Mouse (Mus musculus): ENCODE measurements around the gene Agr2. TPM values are rescaled to one million over a fixed set of nuclear protein-coding genes. Genes with fewer than 3 reads are reported as not detected.

Gene Agr2
- polyA plus RNA-seq, 1 experiment from 2014 or later: 0.53 TPM

- no peaks in the 10 kb centered on the region for H3K36me3 ChIP-seq
- H3K4me2 ChIP-seq: no peak overlapping the region
- H3K9ac ChIP-seq: no peak overlapping the region
- H3K27me3 ChIP-seq: no peaks in the 10 kb centered on the region
- H3K4me3 ChIP-seq: no peak overlapping the region
- ATAC-seq (ENCODE audit: low FRiP score, low read depth): no peak
- H3K4me1 ChIP-seq (replicated peaks): peaks cover 12% of the 10 kb centered on the region
- H3K27ac ChIP-seq (replicated peaks): no peak overlapping the region
- H3K9me3 ChIP-seq: no peaks in the 10 kb centered on the region
- WGBS: 80% methylated on average over 5 of the region's 5 CpGs
Observed at GRCm38 (mm10) chr12:36028968-36029645, 36.4 kb downstream of the Agr2 start.

DNA sequence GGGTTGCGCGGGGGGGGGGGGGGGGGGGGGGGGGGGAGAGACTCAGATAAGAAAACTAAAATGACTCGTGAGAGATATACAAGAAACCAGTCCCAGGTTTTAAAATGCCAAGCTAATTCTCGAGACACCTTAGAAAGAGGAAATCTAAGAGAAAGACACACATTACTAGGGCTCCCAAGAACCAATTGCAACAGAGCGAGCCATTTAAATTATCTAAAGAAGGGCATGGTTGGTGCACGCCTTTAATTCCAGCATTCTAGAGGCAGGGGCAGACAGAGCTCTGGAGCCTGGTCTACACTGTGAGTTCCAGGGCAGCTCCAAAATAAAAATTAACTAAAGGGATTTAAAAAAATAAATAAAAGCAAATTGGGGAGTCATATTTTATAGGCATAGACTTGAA is 37.0 kb downstream of the Agr2 start:
- Histone ChIP-seq H3K9me3 (no peaks in the 10 kb centered on the region), H3K4me2 (no peak overlapping the region), H3K4me1 (replicated peaks) (peaks cover 12% of the 10 kb centered on the region), H3K27me3 (no peaks in the 10 kb centered on the region), H3K4me3 (no peak overlapping the region), H3K9ac (no peak overlapping the region), H3K36me3 (no peaks in the 10 kb centered on the region), H3K27ac (replicated peaks) (no peak overlapping the region)
- 83% methylated on average over 4 of the region's 6 CpGs for WGBS
- no peak for ATAC-seq (ENCODE audit: low FRiP score, low read depth)

- peaks cover 12% of the 10 kb centered on the region for H3K4me1 ChIP-seq (replicated peaks)
- WGBS: 92% methylated on average over 12 of the region's 12 CpGs
- no peak for ATAC-seq (ENCODE audit: low FRiP score, low read depth)
- H3K36me3 ChIP-seq: no peaks in the 10 kb centered on the region
- no peaks in the 10 kb centered on the region for H3K27me3 ChIP-seq
- H3K4me2 ChIP-seq: no peak overlapping the region
- no peak overlapping the region for H3K9ac ChIP-seq
- no peak overlapping the region for H3K4me3 ChIP-seq
- no peaks in the 10 kb centered on the region for H3K9me3 ChIP-seq
- no peak overlapping the region for H3K27ac ChIP-seq (replicated peaks)
Observed at GRCm38 (mm10) chr12:36030660-36031363, 38.1 kb downstream of the Agr2 start.

- H3K36me3 ChIP-seq: no peaks in the 10 kb centered on the region
- no peak overlapping the region for H3K4me3 ChIP-seq
- no peaks in the 10 kb centered on the region for H3K9me3 ChIP-seq
- H3K4me1 ChIP-seq (replicated peaks): peaks cover 14% of the 10 kb centered on the region
- ATAC-seq (ENCODE audit: low FRiP score, low read depth): no peak
- H3K4me2 ChIP-seq: no peak overlapping the region
- H3K27me3 ChIP-seq: no peaks in the 10 kb centered on the region
- 70% methylated on average over 4 of the region's 4 CpGs for WGBS
- 0 out of 2 replicates have a peak overlapping the region, but pooled peaks have one; percentile 1 for H3K27ac ChIP-seq (replicated peaks)
- no peak overlapping the region for H3K9ac ChIP-seq
Observed at GRCm38 (mm10) chr12:36032419-36032818, 39.7 kb downstream of the Agr2 start.

DNA sequence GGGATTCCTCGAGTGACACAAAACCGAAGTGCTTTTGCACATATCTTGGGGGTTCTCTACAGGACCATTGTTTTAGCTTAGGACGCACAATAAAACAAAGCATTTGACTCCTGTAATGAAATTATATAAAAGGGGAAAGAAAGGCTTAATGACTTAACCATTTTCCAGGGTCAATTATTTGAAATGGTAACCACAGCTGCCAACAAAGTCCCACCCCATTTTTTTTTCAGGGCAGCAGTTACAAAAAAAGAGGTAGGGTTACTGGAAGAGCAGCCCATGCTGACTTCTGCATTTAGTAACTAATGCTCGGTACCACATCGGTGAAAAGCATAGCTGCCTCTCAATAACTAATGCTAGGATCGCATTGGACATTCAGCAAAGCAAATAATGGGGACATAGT is 42.8 kb downstream of the Agr2 start:
- H3K4me1 ChIP-seq (replicated peaks): peaks cover 21% of the 10 kb centered on the region
- ATAC-seq (ENCODE audit: low FRiP score, low read depth): no peak
- no peak overlapping the region for H3K9ac ChIP-seq
- no peak overlapping the region for H3K4me2 ChIP-seq
- no peaks in the 10 kb centered on the region for H3K9me3 ChIP-seq
- no peak overlapping the region for H3K27ac ChIP-seq (replicated peaks)
- H3K4me3 ChIP-seq: no peak overlapping the region
- H3K27me3 ChIP-seq: no peaks in the 10 kb centered on the region
- no peaks in the 10 kb centered on the region for H3K36me3 ChIP-seq
- WGBS: 95% methylated on average over 6 of the region's 6 CpGs

DNA sequence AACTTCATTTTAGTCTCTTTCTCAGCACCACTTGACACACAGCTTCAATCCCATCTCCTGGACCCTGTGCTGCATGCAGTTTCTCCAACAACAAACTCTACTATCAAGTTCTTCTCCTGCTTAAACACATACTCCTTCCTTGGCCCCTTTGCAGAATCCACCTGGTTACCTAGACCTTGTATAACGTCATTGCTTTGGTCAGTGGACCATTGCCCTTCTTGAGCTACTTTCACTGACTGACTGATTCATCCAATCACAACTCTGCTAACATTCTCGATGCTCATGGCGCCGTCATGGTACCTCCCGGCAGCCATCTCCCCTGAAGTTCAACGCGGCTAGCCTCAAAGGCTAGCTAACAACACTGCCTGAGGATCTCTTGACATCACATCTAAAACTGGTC is 43.4 kb downstream of the Agr2 start:
- Histone ChIP-seq H3K36me3 (no peaks in the 10 kb centered on the region), H3K27me3 (no peaks in the 10 kb centered on the region), H3K27ac (replicated peaks) (no peak overlapping the region), H3K4me1 (replicated peaks) (peaks cover 21% of the 10 kb centered on the region), H3K9me3 (no peaks in the 10 kb centered on the region), H3K4me3 (no peak overlapping the region), H3K9ac (no peak overlapping the region), H3K4me2 (no peak overlapping the region)
- 99% methylated on average over 7 of the region's 7 CpGs for WGBS
- ATAC-seq (ENCODE audit: low FRiP score, low read depth): no peak

DNA sequence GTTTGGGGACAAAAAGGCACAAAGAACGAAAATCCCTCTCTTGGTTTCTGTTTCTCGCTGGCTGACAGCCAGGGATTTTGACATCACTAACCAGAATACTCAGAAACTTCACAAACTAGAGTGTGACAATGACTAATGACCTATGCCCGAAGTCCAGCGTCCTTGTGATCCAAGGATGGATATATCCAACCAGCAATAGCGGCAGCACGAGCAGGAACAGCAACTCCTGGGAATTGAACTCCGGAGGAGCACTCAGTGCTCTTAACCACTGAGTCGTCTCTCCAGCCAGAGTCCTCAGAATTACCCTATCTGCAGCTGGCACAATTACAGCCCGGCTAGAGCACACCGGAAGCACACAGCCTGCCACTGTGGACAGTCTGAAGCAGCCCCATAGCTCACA is 44.1 kb downstream of the Agr2 start:
- Histone ChIP-seq H3K27me3 (no peaks in the 10 kb centered on the region), H3K4me2 (no peak overlapping the region), H3K9me3 (no peaks in the 10 kb centered on the region), H3K4me1 (replicated peaks) (peaks cover 21% of the 10 kb centered on the region), H3K36me3 (no peaks in the 10 kb centered on the region), H3K4me3 (no peak overlapping the region), H3K9ac (no peak overlapping the region), H3K27ac (replicated peaks) (no peak overlapping the region)
- 89% methylated on average over 10 of the region's 10 CpGs for WGBS
- ATAC-seq (ENCODE audit: low FRiP score, low read depth): no peak

DNA sequence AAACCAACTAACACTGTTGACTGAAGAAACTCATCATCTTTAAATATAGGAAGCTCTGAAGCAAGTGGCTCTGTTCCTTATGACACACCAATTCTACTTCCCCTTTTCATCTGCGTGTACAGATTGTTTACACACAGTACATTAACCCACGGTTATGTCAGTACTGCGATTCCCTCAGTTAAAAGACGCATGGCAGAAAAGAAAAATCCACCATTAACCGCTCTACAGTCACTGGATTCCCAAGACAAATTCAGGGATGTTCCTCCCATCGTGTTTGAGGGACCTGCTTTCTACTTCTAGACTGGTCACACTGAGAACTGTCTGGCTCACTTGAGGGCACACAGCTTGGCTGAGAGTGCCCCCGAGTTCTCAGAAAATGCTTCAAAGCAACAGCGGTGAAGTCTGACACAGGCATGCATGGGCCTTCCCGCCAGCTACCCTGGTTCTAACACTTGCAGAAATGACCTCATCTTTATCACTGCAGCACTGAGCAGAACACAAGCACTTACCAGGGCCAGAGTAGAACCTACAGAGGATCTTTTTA is 46.9 kb downstream of the Agr2 start:
- H3K9ac ChIP-seq: 0 out of 2 replicates have a peak overlapping the region, but pooled peaks have one; percentile 5
- no peaks in the 10 kb centered on the region for H3K9me3 ChIP-seq
- no peak for ATAC-seq (ENCODE audit: low FRiP score, low read depth)
- peak overlapping the region; percentile 87 for H3K4me3 ChIP-seq
- H3K36me3 ChIP-seq: no peaks in the 10 kb centered on the region
- peak overlapping the region; percentile 69 for H3K4me2 ChIP-seq
- WGBS: 60% methylated on average over 9 of the region's 9 CpGs
- H3K27ac ChIP-seq (replicated peaks): no peak overlapping the region
- peaks cover 17% of the 10 kb centered on the region for H3K4me1 ChIP-seq (replicated peaks)
- no peaks in the 10 kb centered on the region for H3K27me3 ChIP-seq

DNA sequence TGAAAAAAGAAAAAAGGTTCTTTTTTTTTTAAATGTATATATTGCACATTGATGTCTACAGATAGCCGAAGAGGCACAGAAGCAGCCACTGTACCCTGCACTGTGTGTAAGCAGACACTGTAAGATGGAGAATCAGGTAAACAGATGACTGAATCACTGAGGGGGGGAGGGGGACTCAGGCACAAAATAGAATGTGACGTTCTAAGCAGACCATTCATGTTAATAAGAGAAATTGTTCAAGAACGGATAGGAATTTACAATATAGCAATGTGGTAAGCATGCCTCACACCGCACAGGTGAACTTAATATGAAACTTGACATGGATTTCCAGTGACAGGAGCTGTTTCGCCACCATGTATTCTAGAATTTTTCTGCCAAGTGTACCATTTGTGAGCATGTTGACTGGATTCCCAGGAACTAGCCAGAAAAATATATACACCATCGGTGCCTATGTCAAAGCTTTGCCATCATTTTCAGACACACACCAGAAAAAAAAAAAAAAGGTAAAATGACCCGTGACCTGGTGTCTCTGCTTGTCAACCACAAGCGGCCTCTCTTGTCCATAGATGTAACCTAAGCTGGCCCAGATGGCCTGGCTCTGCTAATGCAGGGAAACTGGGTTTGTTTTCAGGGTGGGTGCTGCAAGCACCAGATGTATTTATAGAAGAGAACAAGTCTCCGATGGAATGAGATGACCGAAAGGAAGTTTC is 48.0 kb downstream of the Agr2 start:
- H3K9me3 ChIP-seq: no peaks in the 10 kb centered on the region
- H3K27ac ChIP-seq (replicated peaks): 0 out of 2 replicates have a peak overlapping the region, but pooled peaks have one; percentile 96
- no peaks in the 10 kb centered on the region for H3K27me3 ChIP-seq
- peak overlapping the region; percentile 87 for H3K4me3 ChIP-seq
- peak overlapping the region; percentile 69 for H3K4me2 ChIP-seq
- H3K36me3 ChIP-seq: no peaks in the 10 kb centered on the region
- H3K9ac ChIP-seq: peak overlapping the region; percentile 99
- WGBS: 36% methylated on average over 10 of the region's 10 CpGs
- no peak for ATAC-seq (ENCODE audit: low FRiP score, low read depth)
- peaks cover 17% of the 10 kb centered on the region for H3K4me1 ChIP-seq (replicated peaks)

GRCm38 (mm10) chr12:36041281-36041589 is 48.5 kb downstream of the Agr2 start:
- ATAC-seq (ENCODE audit: low FRiP score, low read depth): no peak
- WGBS: 28% methylated on average over 4 of the region's 4 CpGs
- Histone ChIP-seq H3K4me2 (peak overlapping the region; percentile 69), H3K4me3 (peak overlapping the region; percentile 87), H3K4me1 (replicated peaks) (peaks cover 17% of the 10 kb centered on the region), H3K27ac (replicated peaks) (peak overlapping the region; percentile 96), H3K9ac (peak overlapping the region; percentile 99), H3K9me3 (no peaks in the 10 kb centered on the region), H3K27me3 (no peaks in the 10 kb centered on the region), H3K36me3 (no peaks in the 10 kb centered on the region)

DNA sequence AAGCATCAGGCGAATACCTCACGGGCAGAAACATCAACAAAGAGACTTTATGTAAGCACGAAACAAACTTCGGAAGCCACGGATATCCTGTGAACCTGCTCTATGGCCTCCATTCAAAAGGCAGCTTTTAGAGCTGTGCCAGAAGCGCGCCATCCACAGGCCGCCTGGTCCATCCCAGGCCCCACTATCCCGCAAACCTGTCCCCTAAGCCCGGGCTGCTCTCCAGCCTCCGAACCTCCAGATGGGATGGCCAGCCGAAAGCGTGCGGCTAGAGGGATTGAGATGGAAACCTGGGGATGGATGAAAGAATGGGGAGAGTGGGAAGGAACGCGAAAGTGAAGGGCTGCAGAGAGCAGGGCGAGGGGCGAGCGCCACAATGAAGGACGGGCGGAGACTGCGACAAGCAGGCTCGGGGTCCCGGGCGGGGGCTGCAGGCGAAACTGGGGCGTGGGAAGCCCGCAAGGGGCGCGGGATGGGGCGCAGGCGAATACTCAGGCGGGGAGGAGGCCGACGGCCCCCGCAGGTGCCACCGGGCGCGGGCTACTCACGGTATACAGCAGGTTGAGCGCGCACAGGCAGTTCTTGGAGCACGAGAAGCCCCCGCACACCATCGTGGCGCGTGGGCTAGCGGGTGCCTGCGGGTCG is 49.1 kb downstream of the Agr2 start:
- under 1% methylated on average over 50 of the region's 50 CpGs for WGBS
- Histone ChIP-seq H3K36me3 (no peaks in the 10 kb centered on the region), H3K27me3 (no peaks in the 10 kb centered on the region), H3K4me2 (peak overlapping the region; percentile 69), H3K27ac (replicated peaks) (peak overlapping the region; percentile 96), H3K9ac (peak overlapping the region; percentile 99), H3K4me1 (replicated peaks) (peaks cover 15% of the 10 kb centered on the region), H3K9me3 (no peaks in the 10 kb centered on the region), H3K4me3 (peak overlapping the region; percentile 87)
- peak; percentile 87 for ATAC-seq (ENCODE audit: low FRiP score, low read depth)
